15 mouse cellular contexts compared by ENCODE assay signal in genomic region chr7:99570680-99571079, GRCm38 (mm10). TPM values are rescaled to one million over a fixed set of nuclear protein-coding genes. Genes with fewer than 3 reads are reported as not detected.
A peak's percentile ranks its signal among the peaks of the same experiment; 100 is the strongest.
DNase-seq lines count a peak whose midpoint lies in the region; ATAC-seq lines count a peak whose summit lies in the region.
"Had no signal": no experiment of that assay in that cellular context is flagged by ENCODE, and none has a peak within 500 bp of the region (broad histone marks: within the 10 kb centered on the region; RNA-seq: fewer than 3 reads in every experiment).

No protein-coding gene starts in this region.

- H3K27ac ChIP-seq in forebrain, embryonic 10.5 days: peak overlapping the region; percentile 54
- no peak overlapping the region for H3K27ac ChIP-seq in forebrain, embryonic 15.5 days (replicated peaks)
- peak overlapping the region; percentile 23 for H3K27ac ChIP-seq in hindbrain, embryonic 13.5 days
- H3K27ac ChIP-seq in hindbrain, embryonic 11.5 days (ENCODE audit: low read depth, low read length): no peak overlapping the region
- H3K27ac ChIP-seq in neural tube, embryonic 12.5 days: no peak overlapping the region
- H3K27ac ChIP-seq: forebrain, embryonic 13.5 days; macrophage had no signal

- peaks cover 40% of the 10 kb centered on the region for H3K4me1 ChIP-seq in forebrain, embryonic 10.5 days
- peaks cover 13% of the 10 kb centered on the region for H3K4me1 ChIP-seq in forebrain, embryonic 15.5 days
- H3K4me1 ChIP-seq in hindbrain, embryonic 13.5 days (replicated peaks): peaks cover 42% of the 10 kb centered on the region
- H3K4me1 ChIP-seq in hindbrain, embryonic 11.5 days (replicated peaks; ENCODE audit: control insufficient read depth, insufficient read depth, low read length): no peaks in the 10 kb centered on the region; the same call in 1 of the 2 replicates
- H3K4me1 ChIP-seq in neural tube, embryonic 12.5 days: peaks cover 13% of the 10 kb centered on the region

- DNase-seq in forebrain, embryonic 10.5 days (ENCODE audit: extremely low spot score, low spot score): no peak
- no peak for DNase-seq in hindbrain, embryonic 11.5 days (ENCODE audit: low spot score)
- DNase-seq in neural tube, embryonic 10.5 days (ENCODE audit: extremely low spot score, low spot score): no peak
- peak; percentile 34 for DNase-seq in thymus, postnatal 25 days
- no peak for DNase-seq in layer of hippocampus, postnatal 25 days (ENCODE audit: extremely low spot score in 1 of 2, low spot score in 1 of 2)
- DNase-seq: layer of hippocampus, postnatal 36 days; right cerebral cortex, postnatal 4 days had no signal

- H3K9ac ChIP-seq in forebrain, embryonic 15.5 days (replicated peaks): no peak overlapping the region
- H3K9ac ChIP-seq in hindbrain, embryonic 13.5 days: peak overlapping the region; percentile 29; the same call in 1 of the 2 replicates
- H3K9ac ChIP-seq in hindbrain, embryonic 11.5 days (ENCODE audit: low read depth, low read length): no peak overlapping the region
- 0 out of 2 replicates have a peak overlapping the region, but pooled peaks have one; percentile 35 for H3K9ac ChIP-seq in neural tube, embryonic 12.5 days
- H3K9ac ChIP-seq: forebrain, embryonic 13.5 days had no signal

- no peak overlapping the region; the same call in 1 of the 2 replicates for H3K4me3 ChIP-seq in forebrain, embryonic 10.5 days
- no peak overlapping the region for H3K4me3 ChIP-seq in forebrain, embryonic 15.5 days
- H3K4me3 ChIP-seq in hindbrain, embryonic 13.5 days: no peak overlapping the region
- H3K4me3 ChIP-seq in hindbrain, embryonic 11.5 days (ENCODE audit: low read depth, low read length): no peak overlapping the region
- H3K4me3 ChIP-seq in neural tube, embryonic 12.5 days: no peak overlapping the region
- H3K4me3 ChIP-seq: forebrain, embryonic 13.5 days had no signal

- no peak overlapping the region for H3K4me2 ChIP-seq in forebrain, embryonic 15.5 days (replicated peaks)
- H3K4me2 ChIP-seq in hindbrain, embryonic 13.5 days: no peak overlapping the region
- no peak overlapping the region for H3K4me2 ChIP-seq in hindbrain, embryonic 11.5 days (replicated peaks; ENCODE audit: low read depth, low read length)
- H3K4me2 ChIP-seq in neural tube, embryonic 12.5 days (replicated peaks): no peak overlapping the region
- H3K4me2 ChIP-seq: forebrain, embryonic 13.5 days had no signal

- WGBS in forebrain, embryonic 10.5 days: 71% methylated on average over 5 of the region's 5 CpGs
- 58% methylated on average over 5 of the region's 5 CpGs for WGBS in forebrain, embryonic 15.5 days
- WGBS in hindbrain, embryonic 13.5 days: 70% methylated on average over 5 of the region's 5 CpGs
- WGBS in hindbrain, embryonic 11.5 days: 69% methylated on average over 5 of the region's 5 CpGs
- 70% methylated on average over 5 of the region's 5 CpGs for WGBS in neural tube, embryonic 12.5 days

- no peaks in the 10 kb centered on the region for H3K27me3 ChIP-seq in forebrain, embryonic 10.5 days (ENCODE audit: poor library complexity, severe bottlenecking)
- H3K27me3 ChIP-seq in forebrain, embryonic 15.5 days: no peaks in the 10 kb centered on the region
- H3K27me3 ChIP-seq in hindbrain, embryonic 13.5 days: no peaks in the 10 kb centered on the region
- no peaks in the 10 kb centered on the region for H3K27me3 ChIP-seq in hindbrain, embryonic 11.5 days (ENCODE audit: control insufficient read depth, insufficient read depth, low read length)
- no peaks in the 10 kb centered on the region for H3K27me3 ChIP-seq in neural tube, embryonic 12.5 days (replicated peaks)
- H3K27me3 ChIP-seq: forebrain, embryonic 13.5 days had no signal

- H3K9me3 ChIP-seq in forebrain, embryonic 10.5 days: no peaks in the 10 kb centered on the region
- H3K9me3 ChIP-seq in forebrain, embryonic 15.5 days: no peaks in the 10 kb centered on the region
- H3K9me3 ChIP-seq in hindbrain, embryonic 13.5 days: no peaks in the 10 kb centered on the region
- no peaks in the 10 kb centered on the region for H3K9me3 ChIP-seq in hindbrain, embryonic 11.5 days (ENCODE audit: control insufficient read depth, low read length)
- H3K9me3 ChIP-seq in neural tube, embryonic 12.5 days: no peaks in the 10 kb centered on the region
- H3K9me3 ChIP-seq: forebrain, embryonic 13.5 days had no signal

- ATAC-seq in forebrain, embryonic 15.5 days (replicated peaks): no peak
- ATAC-seq in hindbrain, embryonic 13.5 days (ENCODE audit: low FRiP score): no peak
- no peak for ATAC-seq in hindbrain, embryonic 11.5 days (ENCODE audit: low FRiP score)
- no peak for ATAC-seq in neural tube, embryonic 12.5 days (ENCODE audit: low FRiP score, low read depth)
- ATAC-seq: activated CD4-positive, CD25-positive, alpha-beta regulatory T cell, adult 4 months; forebrain, embryonic 13.5 days had no signal

- no peaks in the 10 kb centered on the region for H3K36me3 ChIP-seq in forebrain, embryonic 10.5 days (replicated peaks)
- no peaks in the 10 kb centered on the region for H3K36me3 ChIP-seq in forebrain, embryonic 15.5 days
- peaks cover 9% of the 10 kb centered on the region; the same call in 1 of the 2 replicates for H3K36me3 ChIP-seq in hindbrain, embryonic 13.5 days
- H3K36me3 ChIP-seq in hindbrain, embryonic 11.5 days (ENCODE audit: control insufficient read depth, insufficient read depth, low read length): no peaks in the 10 kb centered on the region
- H3K36me3 ChIP-seq in neural tube, embryonic 12.5 days: no peaks in the 10 kb centered on the region

RNA-seq across cellular contexts. Expression of gene Arrb1, which starts 35.4 kb away (rescaled TPM):
- polyA plus RNA-seq in forebrain, embryonic 10.5 days (2016; fragmentation: Nextera tagmentation; extraction: Ambion mirVana): 9.3 and 11.9 TPM in 2 replicates
- 14.3 and 15.1 TPM in 2 replicates for polyA plus RNA-seq in forebrain, embryonic 15.5 days (2015; fragmentation: Nextera tagmentation; extraction: Ambion mirVana)
- polyA plus RNA-seq in hindbrain, embryonic 13.5 days (2015; fragmentation: Nextera tagmentation; extraction: Ambion mirVana): 15.6 and 15.9 TPM in 2 replicates
- polyA plus RNA-seq in hindbrain, embryonic 11.5 days (2014; fragmentation: Nextera tagmentation; extraction: Ambion mirVana): 4.5 and 5.4 TPM in 2 replicates
- polyA plus RNA-seq in neural tube, embryonic 12.5 days (2016; fragmentation: Nextera tagmentation; extraction: Ambion mirVana): 16.3 and 18.4 TPM in 2 replicates
- total RNA-seq in layer of hippocampus, postnatal 25 days (2021): 100 to 1,000 TPM; 135 to 152 TPM

RNA-seq across cellular contexts. Expression of gene Tpbgl, which starts 56.2 kb away (rescaled TPM):
- 0.07 and 0.10 TPM in 2 replicates for polyA plus RNA-seq in forebrain, embryonic 10.5 days (2016; fragmentation: Nextera tagmentation; extraction: Ambion mirVana)
- polyA plus RNA-seq in forebrain, embryonic 15.5 days (2015; fragmentation: Nextera tagmentation; extraction: Ambion mirVana): 0.49 and 0.50 TPM in 2 replicates
- 1.4 TPM in 2 replicates for polyA plus RNA-seq in hindbrain, embryonic 13.5 days (2015; fragmentation: Nextera tagmentation; extraction: Ambion mirVana)
- 0.63 and 0.73 TPM in 2 replicates for polyA plus RNA-seq in hindbrain, embryonic 11.5 days (2014; fragmentation: Nextera tagmentation; extraction: Ambion mirVana)
- 2.9 TPM in 2 replicates for polyA plus RNA-seq in neural tube, embryonic 12.5 days (2016; fragmentation: Nextera tagmentation; extraction: Ambion mirVana)
- total RNA-seq in layer of hippocampus, postnatal 25 days (2021): 1 to 10 TPM; 6.1 TPM
- total RNA-seq: common myeloid progenitor, adult 5-6 weeks; hematopoietic stem cell, adult 5-6 weeks had no signal

Comparison
In these comparisons a context has a peak if more than half of its experiments do, and no peak if none do; other contexts are left out.
1. H3K27ac ChIP-seq: peak in forebrain, embryonic 10.5 days (single experiment) and hindbrain, embryonic 13.5 days (single experiment); none in forebrain, embryonic 15.5 days (single experiment), hindbrain, embryonic 11.5 days (single experiment) and neural tube, embryonic 12.5 days (single experiment).
2. H3K9ac ChIP-seq: peak in hindbrain, embryonic 13.5 days (single experiment) and neural tube, embryonic 12.5 days (single experiment); none in forebrain, embryonic 15.5 days (single experiment) and hindbrain, embryonic 11.5 days (single experiment).